Mouse (Mus musculus) embryo, embryonic 10.5 days (tissue): ENCODE measurements around the gene Slco2a1.

Source experiments
- DNase-seq: peaks from one replicate; pipeline ENCODE4 v3.0.0-alpha.2; 2015; ENCODE audit warnings: low spot score

Gene Slco2a1

GRCm38 (mm10) chr9:103086736-103087135 is 98.2 kb downstream of the Slco2a1 start:
- DNase-seq, result no peak

DNA sequence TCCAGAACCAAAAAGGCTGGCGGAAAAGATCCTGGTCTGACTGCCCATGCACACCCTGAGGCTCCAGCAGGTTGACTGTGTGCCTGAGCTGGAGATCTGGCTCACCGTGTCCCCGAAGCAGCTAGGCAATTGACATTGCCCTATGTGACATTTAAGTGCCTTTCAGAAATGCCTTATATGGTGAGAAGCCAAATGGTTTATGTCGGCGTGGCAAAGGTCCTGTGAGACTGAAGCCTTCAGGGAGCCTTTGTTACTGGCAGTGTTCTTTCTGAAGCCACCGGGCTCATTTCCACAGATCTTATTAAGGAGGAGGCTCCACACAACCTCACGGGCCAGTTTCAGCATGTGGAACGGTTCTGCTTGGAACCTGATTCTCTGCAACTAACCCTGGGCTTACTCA is 98.8 kb downstream of the Slco2a1 start:
- DNase-seq, result no peak

GRCm38 (mm10) chr9:103088661-103089060 is 100.1 kb downstream of the Slco2a1 start:
- no peak for DNase-seq

- DNase-seq, result no peak
Observed at GRCm38 (mm10) chr9:103090116-103090875, 101.8 kb downstream of the Slco2a1 start.

- DNase-seq, result no peak
Observed at GRCm38 (mm10) chr9:103091039-103091883, 102.7 kb downstream of the Slco2a1 start.

GRCm38 (mm10) chr9:103092248-103092647 is 103.7 kb downstream of the Slco2a1 start:
- peak; percentile 90 for DNase-seq

GRCm38 (mm10) chr9:103093681-103094080 is 105.2 kb downstream of the Slco2a1 start:
- no peak for DNase-seq

GRCm38 (mm10) chr9:103108341-103108798 is 119.9 kb downstream of the Slco2a1 start:
- DNase-seq, result peak; percentile 71

GRCm38 (mm10) chr9:103108943-103109670 is 120.6 kb downstream of the Slco2a1 start:
- DNase-seq, result no peak

- no peak for DNase-seq
Observed at GRCm38 (mm10) chr9:103109911-103110310, 121.4 kb downstream of the Slco2a1 start.

DNA sequence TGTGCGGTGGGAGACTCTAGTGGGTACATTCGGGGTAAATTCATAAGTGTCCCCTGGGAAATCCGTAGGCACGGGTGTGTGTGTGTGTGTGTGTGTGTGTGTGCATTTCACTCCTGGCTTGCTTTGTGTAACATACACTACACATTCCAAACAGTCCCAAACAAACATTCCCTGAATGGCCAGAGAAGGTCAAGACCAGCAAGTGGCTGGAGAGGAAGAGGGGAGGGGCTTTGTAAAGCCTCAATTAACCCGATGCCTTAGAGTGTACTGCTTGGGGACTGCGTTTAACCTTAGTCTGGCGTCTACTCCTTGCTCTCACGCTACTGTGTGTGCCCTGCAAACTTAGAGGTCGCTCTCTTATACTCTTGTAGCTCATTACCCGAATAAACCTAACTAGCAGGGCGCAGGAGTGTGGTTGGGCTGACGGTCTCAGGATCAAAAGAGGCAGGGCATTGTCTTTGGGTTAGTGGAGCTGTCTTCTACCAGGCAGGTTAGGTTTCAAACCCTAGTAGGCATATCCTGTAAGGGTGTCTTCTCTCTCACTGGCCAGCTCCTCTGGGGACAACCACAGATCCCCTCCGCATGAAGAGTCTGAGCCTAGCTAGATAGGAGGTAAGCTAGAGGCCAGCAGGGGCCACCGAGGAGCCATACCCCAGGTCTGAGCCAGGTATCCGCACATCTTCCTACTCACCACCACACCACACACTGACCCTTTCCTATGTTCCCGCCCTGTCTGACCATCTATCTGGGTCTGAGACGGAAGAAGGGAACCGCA is 122.4 kb downstream of the Slco2a1 start:
- DNase-seq, result peak; percentile 44

GRCm38 (mm10) chr9:103111621-103112470 is 123.3 kb downstream of the Slco2a1 start, which contains the start of gene Rab6b:
Rab6b (plus strand) TSS chr9:103111787.
- DNase-seq, result peak; percentile 71

- DNase-seq, result peak; percentile 38
Observed at GRCm38 (mm10) chr9:103112471-103113271, 124.2 kb downstream of the Slco2a1 start.

DNA sequence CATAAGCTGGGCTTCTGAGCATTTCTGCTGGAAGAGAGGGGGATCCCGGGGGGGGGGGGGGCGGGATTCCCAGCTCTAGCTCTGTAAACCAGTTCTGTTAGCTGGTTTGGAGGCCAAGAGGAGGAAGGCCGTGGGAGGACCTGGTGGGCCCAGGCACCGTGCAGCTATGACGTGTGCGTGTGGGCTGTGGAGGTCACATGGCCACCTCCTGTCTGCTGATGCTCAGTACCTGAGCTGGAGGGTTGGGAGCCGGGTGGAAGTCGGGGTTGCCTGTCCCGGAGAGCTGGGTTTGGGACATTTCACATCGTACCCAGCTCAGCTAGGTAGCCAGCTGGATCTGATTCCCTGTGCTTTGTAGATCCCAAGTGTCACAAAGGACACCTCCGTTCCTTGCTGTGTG is 124.8 kb downstream of the Slco2a1 start:
- no peak for DNase-seq

GRCm38 (mm10) chr9:103114326-103114725 is 125.8 kb downstream of the Slco2a1 start:
- no peak for DNase-seq

DNA sequence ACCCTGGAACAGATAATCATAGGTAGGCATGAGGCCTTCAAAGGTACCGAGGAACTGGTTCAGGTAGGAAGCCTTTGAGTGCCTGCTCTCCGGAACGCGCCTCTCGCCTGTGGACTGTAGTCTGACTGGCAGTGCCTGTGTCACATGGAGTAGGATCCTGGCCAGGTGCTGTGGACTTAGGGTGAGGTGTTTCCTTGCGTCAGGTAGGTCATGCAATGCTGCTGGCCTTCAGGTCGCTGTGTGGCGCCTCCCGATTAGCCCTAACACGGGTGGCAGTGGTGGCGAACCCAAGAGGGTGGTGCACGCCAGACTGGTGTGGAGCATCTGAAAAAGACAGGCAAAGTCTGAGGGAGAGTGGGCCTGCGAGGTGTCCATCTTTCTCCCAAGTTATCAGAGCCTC is 126.4 kb downstream of the Slco2a1 start:
- no peak for DNase-seq

DNA sequence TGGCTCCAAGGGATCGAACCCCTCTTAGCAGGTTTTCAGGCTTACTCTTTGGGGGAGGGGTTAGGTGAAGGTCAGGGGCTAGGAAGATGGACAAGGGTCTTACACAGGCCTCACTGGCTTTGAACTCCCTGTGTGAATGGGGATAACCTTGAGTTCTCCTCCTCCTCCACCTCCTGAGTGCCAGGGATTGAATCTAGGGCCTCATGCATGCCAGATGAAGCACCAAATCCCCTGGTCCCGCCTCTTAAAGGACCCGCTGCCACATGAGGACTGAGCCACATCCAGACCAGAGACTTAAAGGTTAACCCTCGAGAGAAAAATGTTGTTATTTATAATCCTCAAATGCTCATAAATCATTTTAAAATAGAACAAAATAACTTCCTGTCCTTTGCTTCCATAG is 128.4 kb downstream of the Slco2a1 start:
- no peak for DNase-seq

- DNase-seq, result peak; percentile 58
Observed at GRCm38 (mm10) chr9:103117495-103117894, 129.0 kb downstream of the Slco2a1 start.

DNA sequence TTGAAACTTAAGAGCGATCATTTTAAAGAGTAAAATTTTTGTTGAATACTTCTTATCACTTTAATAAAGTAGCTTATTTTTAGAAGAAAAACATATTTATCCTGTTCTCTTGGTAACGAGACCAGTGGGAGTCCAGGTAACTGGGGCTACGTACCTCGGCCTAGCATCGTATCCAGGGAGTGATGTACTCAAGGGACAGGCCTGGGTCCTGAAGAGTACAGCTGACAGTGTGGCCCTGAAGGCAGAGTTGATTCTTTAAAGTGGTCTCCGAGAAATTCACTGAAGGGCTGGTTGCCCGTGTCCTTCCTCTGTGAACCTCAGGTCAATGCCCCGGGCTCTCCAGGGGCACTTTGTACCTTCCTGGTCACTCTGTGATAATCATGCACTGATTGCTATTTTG is 129.4 kb downstream of the Slco2a1 start:
- no peak for DNase-seq
